Mouse (Mus musculus) midbrain, embryonic 13.5 days (tissue): ENCODE data around the gene Csk. TPM values are rescaled to one million over a fixed set of nuclear protein-coding genes. Genes with fewer than 3 reads are reported as not detected.

Experiments used
- ATAC-seq: fragments of 200-750 bp; cut with Nextera tagmentation; 2 replicates; pipeline ENCODE4 v1.8.0; 2017; ENCODE audit warnings: mild to moderate bottlenecking, moderate TSS enrichment, moderate library complexity
- H3K27ac ChIP-seq: fragments of 300-500 bp; sonication (generic); 2 replicates; pipeline ENCODE4 v1.5.1; 2015; ENCODE audit warnings: inconsistent platforms, mild to moderate bottlenecking, moderate library complexity
- H3K27me3 ChIP-seq: fragments of 300-500 bp; sonication (generic); 2 replicates; pipeline ENCODE4 v1.6.1; 2015; ENCODE audit warnings: mild to moderate bottlenecking, inconsistent platforms
- H3K36me3 ChIP-seq: fragments of 300-500 bp; sonication (generic); 2 replicates; pipeline ENCODE4 v1.6.1; 2015; ENCODE audit warnings: mild to moderate bottlenecking, inconsistent platforms
- H3K4me1 ChIP-seq: fragments of 300-500 bp; sonication (generic); replicated peaks from 2 replicates; pipeline ENCODE4 v1.6.1; 2015; ENCODE audit warnings: inconsistent platforms
- H3K4me2 ChIP-seq: fragments of 300-500 bp; sonication (generic); replicated peaks from 2 replicates; pipeline ENCODE4 v1.6.1; 2015; ENCODE audit warnings: moderate library complexity, mild to moderate bottlenecking, inconsistent platforms
- H3K4me3 ChIP-seq: fragments of 300-500 bp; sonication (generic); replicated peaks from 2 replicates; pipeline ENCODE4 v1.5.1; 2015; ENCODE audit warnings: mild to moderate bottlenecking, inconsistent platforms
- H3K9ac ChIP-seq: fragments of 300-500 bp; sonication (generic); replicated peaks from 2 replicates; pipeline ENCODE4 v1.6.1; 2015; ENCODE audit warnings: mild to moderate bottlenecking, inconsistent platforms
- H3K9me3 ChIP-seq: fragments of 300-500 bp; sonication (generic); 2 replicates; pipeline ENCODE4 v1.6.1; 2016; ENCODE audit warnings: mild to moderate bottlenecking, inconsistent platforms
- WGBS: fragments of 180-500 bp; shearing (Covaris S2); methylation state at CpG from one replicate; pipeline ENCODE4 v1.1.7; 2015; 5-methylcytosine and 5-hydroxymethylcytosine counted together
- polyA plus RNA-seq: library from polyadenylated mRNA; unstranded; fragments of >200 nt; fragmentation: Nextera tagmentation; extraction: Ambion mirVana; gene quantifications from 2 replicates; pipeline ENCODE4 v1.2.1, GENCODE M21; 2015

Gene Csk
- polyA plus RNA-seq, 1 experiment from 2014 or later: 41.9 TPM

GRCm38 (mm10) chr9:57628717-57629116 lies 24.7 kb downstream of the Csk start:
- Histone ChIP-seq H3K4me1 (peaks cover 9% of the 10 kb centered on the region), H3K9ac (no peak overlapping the region), H3K27ac (no peak overlapping the region), H3K9me3 (no peaks in the 10 kb centered on the region), H3K4me3 (no peak overlapping the region), H3K27me3 (no peaks in the 10 kb centered on the region), H3K4me2 (no peak overlapping the region), H3K36me3 (peaks cover 87% of the 10 kb centered on the region)
- no peak for ATAC-seq
- 96% methylated on average over 12 of the region's 12 CpGs for WGBS

DNA sequence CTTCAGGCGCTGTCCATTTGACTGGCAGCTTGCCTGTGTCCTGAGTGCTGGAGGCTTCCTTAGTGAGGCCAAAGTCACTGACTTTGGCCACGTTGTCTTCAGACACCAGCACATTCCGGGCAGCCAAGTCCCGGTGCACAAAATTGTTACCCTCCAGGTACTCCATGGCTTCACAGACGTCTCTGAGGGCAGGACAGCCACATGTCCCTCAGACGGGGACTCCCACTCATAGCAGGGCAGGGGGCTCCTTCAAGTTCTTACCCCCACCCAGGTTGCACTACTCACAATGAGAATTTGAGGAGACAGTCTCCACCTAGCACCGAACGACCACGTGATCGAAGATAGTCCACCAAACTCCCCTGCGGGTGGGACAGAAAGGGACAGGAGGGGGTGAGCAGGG lies 25.5 kb downstream of the Csk start:
- 90% methylated on average over 11 of the region's 11 CpGs for WGBS
- Histone ChIP-seq H3K9me3 (no peaks in the 10 kb centered on the region), H3K27ac (no peak overlapping the region), H3K27me3 (no peaks in the 10 kb centered on the region), H3K4me1 (0 out of 2 replicates have a peak, but pooled peaks cover 4% of the 10 kb centered on the region), H3K36me3 (peaks cover 86% of the 10 kb centered on the region), H3K4me3 (no peak overlapping the region), H3K9ac (no peak overlapping the region), H3K4me2 (no peak overlapping the region)
- no peak for ATAC-seq

DNA sequence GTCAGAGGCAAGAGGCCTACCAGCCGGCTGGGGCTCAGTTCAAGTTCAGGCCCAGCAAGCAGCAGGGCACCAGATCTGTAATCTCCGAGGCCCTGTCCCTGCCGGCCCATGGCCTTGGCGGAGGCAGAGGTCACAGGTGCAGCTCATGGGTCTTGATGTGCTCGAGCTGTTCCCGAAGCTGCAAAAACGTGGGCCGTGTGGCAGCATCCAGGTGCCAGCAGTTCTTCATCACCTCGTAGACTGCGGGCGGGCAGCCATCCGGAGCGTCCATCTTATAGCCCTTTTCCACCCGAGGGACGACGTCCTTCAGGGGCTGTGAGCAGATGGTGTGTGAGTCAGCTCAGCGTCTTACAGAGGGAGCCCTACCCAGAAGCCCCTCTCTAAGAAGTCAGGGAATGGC lies 26.2 kb downstream of the Csk start:
- Histone ChIP-seq H3K4me1 (0 out of 2 replicates have a peak, but pooled peaks cover 4% of the 10 kb centered on the region), H3K9ac (no peak overlapping the region), H3K4me3 (no peak overlapping the region), H3K27me3 (no peaks in the 10 kb centered on the region), H3K36me3 (peaks cover 80% of the 10 kb centered on the region), H3K27ac (no peak overlapping the region), H3K4me2 (no peak overlapping the region), H3K9me3 (no peaks in the 10 kb centered on the region)
- WGBS: 91% methylated on average over 17 of the region's 17 CpGs
- no peak for ATAC-seq

DNA sequence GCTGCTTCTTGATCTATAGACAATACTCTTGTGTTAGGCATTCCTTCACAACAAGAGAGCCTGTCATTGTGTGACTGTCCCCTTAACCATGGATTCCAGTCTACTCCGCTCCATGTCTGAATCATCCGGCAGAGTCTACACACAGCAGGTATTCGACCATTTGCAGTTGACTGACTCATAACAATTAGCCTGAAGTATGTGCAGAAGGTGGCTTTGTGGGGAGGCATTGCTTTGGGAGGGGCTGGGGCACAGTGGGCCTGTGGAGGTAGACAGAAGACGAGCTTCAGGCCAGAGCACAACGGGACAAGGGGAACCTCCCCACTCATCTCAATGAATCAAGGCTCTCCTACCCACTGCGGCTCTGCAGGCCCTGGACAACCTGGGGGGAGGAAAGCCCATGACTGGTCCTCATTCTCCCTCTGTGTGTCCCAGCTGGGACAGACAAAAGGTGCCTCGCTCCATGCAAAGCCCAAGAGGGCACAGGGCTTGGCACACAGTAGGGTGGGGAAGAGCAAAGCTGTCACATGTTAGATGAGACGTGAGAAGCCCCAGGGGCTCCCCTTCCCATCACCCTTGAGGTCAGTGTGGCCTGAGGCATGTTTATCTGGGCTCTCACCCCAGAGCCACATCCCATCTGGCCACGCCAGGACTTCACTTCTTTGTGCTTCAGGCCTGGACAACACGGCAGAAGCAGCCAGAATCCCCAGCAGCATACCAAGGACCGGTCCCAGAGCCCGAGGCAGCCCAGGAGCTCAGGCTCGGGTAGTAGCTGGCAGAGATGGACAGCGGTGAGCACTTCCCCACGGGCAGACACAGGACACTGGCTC lies 27.5 kb downstream of the Csk start:
- Histone ChIP-seq H3K9ac (0 out of 2 replicates have a peak overlapping the region, but pooled peaks have one; percentile 23), H3K9me3 (no peaks in the 10 kb centered on the region), H3K4me2 (no peak overlapping the region), H3K4me1 (0 out of 2 replicates have a peak, but pooled peaks cover 4% of the 10 kb centered on the region), H3K27ac (peak overlapping the region; percentile 5; the same call in 1 of the 2 replicates), H3K36me3 (peaks cover 68% of the 10 kb centered on the region), H3K4me3 (no peak overlapping the region), H3K27me3 (no peaks in the 10 kb centered on the region)
- no peak for ATAC-seq
- 68% methylated on average over 15 of the region's 15 CpGs for WGBS

- no peaks in the 10 kb centered on the region for H3K27me3 ChIP-seq
- no peak overlapping the region for H3K4me2 ChIP-seq
- no peak overlapping the region for H3K27ac ChIP-seq
- peaks cover 53% of the 10 kb centered on the region for H3K36me3 ChIP-seq
- 94% methylated on average over 7 of the region's 7 CpGs for WGBS
- H3K4me1 ChIP-seq: 0 out of 2 replicates have a peak, but pooled peaks cover 4% of the 10 kb centered on the region
- no peak for ATAC-seq
- no peaks in the 10 kb centered on the region for H3K9me3 ChIP-seq
- no peak overlapping the region for H3K4me3 ChIP-seq
- no peak overlapping the region for H3K9ac ChIP-seq
Measured at GRCm38 (mm10) chr9:57624295-57624694, 29.1 kb downstream of the Csk start.

DNA sequence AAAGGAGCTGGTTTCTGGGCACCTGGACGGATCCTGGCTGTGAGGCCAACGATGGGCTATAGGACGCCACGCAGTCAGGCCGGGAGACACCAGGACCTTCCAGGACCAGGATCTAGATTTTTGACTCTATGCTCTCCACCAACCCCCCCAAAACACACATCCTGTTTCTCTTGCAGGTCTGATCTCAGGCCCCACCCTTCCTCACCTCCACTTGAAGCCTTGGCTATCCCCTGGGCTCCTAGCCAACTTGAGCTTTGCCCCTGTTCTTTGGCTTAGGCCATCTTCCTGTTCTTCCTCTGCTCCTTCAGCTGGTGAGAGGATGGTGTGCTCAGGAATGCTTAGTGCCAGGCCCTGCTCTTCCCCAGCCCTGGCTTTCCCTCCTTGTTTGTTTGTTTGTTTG lies 32.8 kb downstream of the Csk start, which contains the start of gene Lman1l:
Lman1l (minus strand) TSS at position 101 of the 400 bp plus-strand sequence.
- Histone ChIP-seq H3K9ac (no peak within 1 kb of the TSS), H3K27me3 (no peaks in the 10 kb centered on the region), H3K4me1 (no peaks in the 10 kb centered on the region), H3K36me3 (peaks cover 18% of the 10 kb centered on the region), H3K27ac (no peak within 1 kb of the TSS), H3K4me2 (no peak within 1 kb of the TSS), H3K4me3 (no peak within 1 kb of the TSS), H3K9me3 (no peaks in the 10 kb centered on the region)
- 97% methylated on average over 5 of the region's 5 CpGs for WGBS
- no peak for ATAC-seq

GRCm38 (mm10) chr9:57618854-57619253 lies 34.6 kb downstream of the Csk start:
- Histone ChIP-seq H3K4me1 (no peaks in the 10 kb centered on the region), H3K27ac (no peak overlapping the region), H3K27me3 (no peaks in the 10 kb centered on the region), H3K9me3 (no peaks in the 10 kb centered on the region), H3K4me3 (no peak overlapping the region), H3K36me3 (no peaks in the 10 kb centered on the region), H3K4me2 (no peak overlapping the region), H3K9ac (no peak overlapping the region)
- WGBS: 89% methylated on average over 8 of the region's 8 CpGs
- no peak for ATAC-seq

DNA sequence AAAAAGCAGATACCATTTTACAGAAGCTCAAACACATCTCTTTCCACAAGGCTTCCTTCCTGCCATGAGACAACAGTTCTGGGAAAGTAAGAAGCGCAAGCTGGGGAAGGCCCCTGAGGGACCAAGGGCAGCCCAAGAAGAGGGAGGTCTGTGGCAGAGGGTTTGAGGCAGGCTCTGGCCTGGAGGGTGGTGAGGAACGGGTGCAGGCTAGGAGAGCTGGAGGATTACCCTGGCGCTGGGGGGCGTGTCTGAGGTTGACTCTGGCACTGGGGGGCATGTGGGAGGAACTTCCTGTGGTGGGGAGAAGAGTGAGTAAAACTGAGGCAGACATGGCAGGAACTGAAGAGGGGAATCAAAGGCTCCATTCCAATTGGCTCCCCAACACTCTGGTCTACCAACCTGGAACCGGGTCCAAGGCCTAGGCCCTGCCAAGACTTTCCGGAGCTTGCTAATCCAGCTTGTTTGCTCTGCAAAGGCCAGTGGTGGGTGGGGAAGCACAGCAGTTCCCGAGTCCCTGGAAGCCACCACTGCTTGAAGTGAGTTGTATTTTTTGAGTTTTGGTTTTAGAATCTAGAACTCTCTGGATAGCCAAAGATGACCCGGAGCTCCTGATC lies 35.8 kb downstream of the Csk start:
- Histone ChIP-seq H3K27ac (no peak overlapping the region), H3K4me1 (no peaks in the 10 kb centered on the region), H3K27me3 (no peaks in the 10 kb centered on the region), H3K9ac (no peak overlapping the region), H3K36me3 (no peaks in the 10 kb centered on the region), H3K4me3 (no peak overlapping the region), H3K9me3 (no peaks in the 10 kb centered on the region), H3K4me2 (no peak overlapping the region)
- ATAC-seq: no peak
- WGBS: 81% methylated on average over 8 of the region's 8 CpGs

- Histone ChIP-seq H3K9ac (no peak overlapping the region), H3K9me3 (no peaks in the 10 kb centered on the region), H3K27me3 (no peaks in the 10 kb centered on the region), H3K4me3 (no peak overlapping the region), H3K36me3 (no peaks in the 10 kb centered on the region), H3K4me1 (peaks cover 12% of the 10 kb centered on the region), H3K27ac (no peak overlapping the region), H3K4me2 (no peak overlapping the region)
- 92% methylated on average over 4 of the region's 4 CpGs for WGBS
- ATAC-seq: no peak
Measured at GRCm38 (mm10) chr9:57614786-57615185, 38.6 kb downstream of the Csk start.

- Histone ChIP-seq H3K27me3 (0 out of 2 replicates have a peak, but pooled peaks cover under 1% of the 10 kb centered on the region), H3K4me3 (no peak overlapping the region), H3K9me3 (no peaks in the 10 kb centered on the region), H3K4me2 (no peak overlapping the region), H3K9ac (no peak overlapping the region), H3K27ac (no peak overlapping the region), H3K36me3 (no peaks in the 10 kb centered on the region), H3K4me1 (peaks cover 12% of the 10 kb centered on the region)
- ATAC-seq: no peak
- WGBS: 79% methylated on average over 7 of the region's 7 CpGs
Measured at GRCm38 (mm10) chr9:57613975-57614374, 39.5 kb downstream of the Csk start.

GRCm38 (mm10) chr9:57612587-57612986 lies 40.8 kb downstream of the Csk start:
- ATAC-seq: no peak
- Histone ChIP-seq H3K9ac (no peak overlapping the region), H3K4me1 (peaks cover 12% of the 10 kb centered on the region), H3K4me2 (no peak overlapping the region), H3K4me3 (no peak overlapping the region), H3K27me3 (peaks cover 6% of the 10 kb centered on the region; the same call in 1 of the 2 replicates), H3K36me3 (no peaks in the 10 kb centered on the region), H3K9me3 (no peaks in the 10 kb centered on the region), H3K27ac (no peak overlapping the region)
- WGBS: 88% methylated on average over 7 of the region's 7 CpGs

DNA sequence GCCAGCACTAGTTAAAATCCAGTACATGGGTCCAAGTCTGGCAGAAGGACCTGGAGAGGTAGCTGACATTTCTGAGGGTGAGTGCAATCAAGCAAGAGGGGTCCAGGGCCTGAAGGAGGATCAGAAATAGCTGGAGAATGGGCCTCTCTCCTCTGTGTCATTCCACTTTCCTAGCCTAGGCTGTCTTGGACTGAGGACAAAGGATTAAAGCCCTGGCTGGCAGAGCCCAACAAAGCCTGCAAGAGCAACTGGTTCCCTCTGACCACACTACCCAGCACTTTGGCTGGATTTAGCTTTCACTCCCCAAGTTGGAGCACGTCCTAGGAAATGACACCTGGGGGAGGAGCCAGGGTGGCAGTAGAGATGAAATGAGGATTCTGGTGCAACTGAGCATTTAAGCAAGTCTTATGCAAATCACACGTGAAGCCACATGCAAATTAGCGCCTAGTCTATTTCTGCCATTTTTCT lies 43.0 kb downstream of the Csk start:
- no peaks in the 10 kb centered on the region for H3K36me3 ChIP-seq
- no peak overlapping the region for H3K27ac ChIP-seq
- no peak overlapping the region for H3K9ac ChIP-seq
- ATAC-seq: no peak
- peaks cover 24% of the 10 kb centered on the region for H3K27me3 ChIP-seq
- no peak overlapping the region for H3K4me3 ChIP-seq
- 50% methylated on average over 3 of the region's 3 CpGs for WGBS
- no peaks in the 10 kb centered on the region for H3K9me3 ChIP-seq
- peaks cover 29% of the 10 kb centered on the region for H3K4me1 ChIP-seq
- H3K4me2 ChIP-seq: no peak overlapping the region
